Mouse (Mus musculus): Measurements from ENCODE around the gene Olfr671. TPM values are rescaled to one million over a fixed set of nuclear protein-coding genes. Genes with fewer than 3 reads are reported as not detected.
"Not testable (repeated sequence)": the region's sequence is repeated elsewhere in the genome, so short reads cannot be mapped to it uniquely, and the experiment has no call there.

The Olfr671 gene
- not detected for polyA plus RNA-seq (2012; fragmentation: generic; extraction: Trizol)

- Histone ChIP-seq H3K27me3 (ENCODE audit: control insufficient read depth, insufficient read depth, insufficient read length) (no peaks in the 10 kb centered on the region), H3K4me2 (ENCODE audit: low read depth) (no peak within 1 kb of the TSS), H3K79me2 (ENCODE audit: control insufficient read depth, insufficient read depth) (no peaks in the 10 kb centered on the region), H3ac (ENCODE audit: control insufficient read depth, insufficient read length) (no peak within 1 kb of the TSS), H3K4me3 (no peak within 1 kb of the TSS), H3K36me3 (ENCODE audit: control insufficient read depth, insufficient read depth) (no peaks in the 10 kb centered on the region)
- TF ChIP-seq TCF3 (IDR thresholded peaks at IDR 0.05; ENCODE audit: insufficient read length, low read depth) (no peak), CEBPB (IDR thresholded peaks at IDR 0.05; ENCODE audit: insufficient read depth, poor library complexity, severe bottlenecking) (no peak), MYOG (IDR thresholded peaks at IDR 0.05; ENCODE audit: control insufficient read depth in 1 of 3, insufficient read depth in 1 of 3, insufficient read length in 2 of 3, low read depth in 2 of 3) (no peak)
These were observed at the start of gene Olfr671 for GRCm38 (mm10) chr7:104979026-104979425. TSS of gene Olfr671 (minus strand) at chr7:104979126.

GRCm38 (mm10) chr7:105028360-105028759, 49.4 kb upstream of the Olfr671 start, which contains the start of gene Olfr675:
TSS of gene Olfr675 (minus strand) at chr7:105028460.
- no peaks in the 10 kb centered on the region for H3K36me3 ChIP-seq (ENCODE audit: control insufficient read depth, insufficient read depth)
- no peaks in the 10 kb centered on the region for H3K27me3 ChIP-seq (ENCODE audit: control insufficient read depth, insufficient read depth, insufficient read length)
- no peak within 1 kb of the TSS for H3K4me2 ChIP-seq (ENCODE audit: low read depth)
- no peak within 1 kb of the TSS for H3ac ChIP-seq (ENCODE audit: control insufficient read depth, insufficient read length)
- no peak for TF ChIP-seq USF1 (IDR thresholded peaks at IDR 0.05; ENCODE audit: low read depth)
- no peak for TF ChIP-seq TCF3 (IDR thresholded peaks at IDR 0.05; ENCODE audit: insufficient read length, low read depth)
- no peak for TF ChIP-seq MAX (IDR thresholded peaks at IDR 0.05; ENCODE audit: low read depth)
- TF ChIP-seq CEBPB (IDR thresholded peaks at IDR 0.05; ENCODE audit: insufficient read depth, poor library complexity, severe bottlenecking) = no peak
- TF ChIP-seq POLR2AphosphoS2 (IDR thresholded peaks at IDR 0.05; ENCODE audit: insufficient read length, low read depth) = no peak
- TF ChIP-seq SRF (IDR thresholded peaks at IDR 0.05; ENCODE audit: control insufficient read depth, insufficient read length, low read depth) = no peak
- no peak for TF ChIP-seq TCF12 (IDR thresholded peaks at IDR 0.05; ENCODE audit: insufficient read depth, poor library complexity, severe bottlenecking)
- no peak for TF ChIP-seq MYOG (IDR thresholded peaks at IDR 0.05; ENCODE audit: control insufficient read depth in 1 of 3, insufficient read depth in 1 of 3, insufficient read length in 2 of 3, low read depth in 2 of 3)
- no peak for TF ChIP-seq POLR2A (IDR thresholded peaks at IDR 0.05; ENCODE audit: insufficient read length, low read depth)
- no peak for TF ChIP-seq REST (IDR thresholded peaks at IDR 0.05; ENCODE audit: insufficient read depth, insufficient read length)
- TF ChIP-seq E2F4 (IDR thresholded peaks at IDR 0.05; ENCODE audit: insufficient read depth) = no peak
- no peak for TF ChIP-seq MYOD1 (IDR thresholded peaks at IDR 0.05; ENCODE audit: control insufficient read depth in 1 of 3, insufficient read length in 2 of 3, low read depth in 2 of 3)
- no peak within 1 kb of the TSS for H3K4me3 ChIP-seq
- no peaks in the 10 kb centered on the region for H3K79me2 ChIP-seq (ENCODE audit: control insufficient read depth, insufficient read depth)

DNA sequence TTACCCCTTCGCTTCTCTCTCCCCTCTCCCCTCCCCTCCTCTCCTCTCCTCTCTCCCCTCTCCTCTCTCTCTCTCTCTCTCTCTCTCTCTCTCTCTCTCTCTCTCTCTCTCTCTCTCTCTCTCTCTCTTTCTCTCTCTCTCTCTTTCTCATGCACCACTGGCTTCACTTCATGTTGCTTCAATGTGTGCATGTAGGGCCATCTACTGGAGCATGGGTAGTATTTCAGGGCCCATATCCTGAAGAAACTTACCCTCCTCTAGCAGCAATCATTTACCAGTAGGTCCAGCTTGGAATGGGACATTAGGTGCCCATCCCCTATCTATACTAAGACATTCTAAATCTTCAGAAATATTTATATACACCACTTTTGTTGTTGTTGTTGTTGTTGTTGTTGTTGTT, 43.6 kb upstream of the Olfr671 start:
- no peaks in the 10 kb centered on the region for H3K79me2 ChIP-seq (ENCODE audit: control insufficient read depth, insufficient read depth)
- H3K27me3 ChIP-seq (ENCODE audit: control insufficient read depth, insufficient read depth, insufficient read length) = no peaks in the 10 kb centered on the region
- H3K36me3 ChIP-seq (ENCODE audit: control insufficient read depth, insufficient read depth) = no peaks in the 10 kb centered on the region
- H3K4me3 ChIP-seq = no peak overlapping the region
- TF ChIP-seq MYOD1 (IDR thresholded peaks at IDR 0.05; ENCODE audit: control insufficient read depth in 1 of 3, insufficient read length in 2 of 3, low read depth in 2 of 3) (no peak), POLR2A (IDR thresholded peaks at IDR 0.05; ENCODE audit: insufficient read length, low read depth) (no peak), E2F4 (IDR thresholded peaks at IDR 0.05; ENCODE audit: insufficient read depth) (no peak), MAX (IDR thresholded peaks at IDR 0.05; ENCODE audit: low read depth) (no peak), TCF3 (IDR thresholded peaks at IDR 0.05; ENCODE audit: insufficient read length, low read depth) (no peak), MYOG (IDR thresholded peaks at IDR 0.05; ENCODE audit: control insufficient read depth in 1 of 3, insufficient read depth in 1 of 3, insufficient read length in 2 of 3, low read depth in 2 of 3) (no peak), REST (IDR thresholded peaks at IDR 0.05; ENCODE audit: insufficient read depth, insufficient read length) (no peak), TCF12 (IDR thresholded peaks at IDR 0.05; ENCODE audit: insufficient read depth, poor library complexity, severe bottlenecking) (no peak), POLR2AphosphoS2 (IDR thresholded peaks at IDR 0.05; ENCODE audit: insufficient read length, low read depth) (no peak), CEBPB (IDR thresholded peaks at IDR 0.05; ENCODE audit: insufficient read depth, poor library complexity, severe bottlenecking) (no peak), USF1 (IDR thresholded peaks at IDR 0.05; ENCODE audit: low read depth) (no peak), SRF (IDR thresholded peaks at IDR 0.05; ENCODE audit: control insufficient read depth, insufficient read length, low read depth) (no peak)
- H3K4me2 ChIP-seq (ENCODE audit: low read depth) = no peak overlapping the region
- no peak overlapping the region for H3ac ChIP-seq (ENCODE audit: control insufficient read depth, insufficient read length)

GRCm38 (mm10) chr7:105001929-105002328, 23.0 kb upstream of the Olfr671 start, which contains the start of gene Olfr672:
TSS of gene Olfr672 (minus strand) at chr7:105002029.
- no peak within 1 kb of the TSS for H3K4me2 ChIP-seq (ENCODE audit: low read depth)
- no peak for TF ChIP-seq MAX (IDR thresholded peaks at IDR 0.05; ENCODE audit: low read depth)
- no peak for TF ChIP-seq E2F4 (IDR thresholded peaks at IDR 0.05; ENCODE audit: insufficient read depth)
- no peak for TF ChIP-seq MYOG (IDR thresholded peaks at IDR 0.05; ENCODE audit: control insufficient read depth in 1 of 3, insufficient read depth in 1 of 3, insufficient read length in 2 of 3, low read depth in 2 of 3)
- TF ChIP-seq POLR2AphosphoS2 (IDR thresholded peaks at IDR 0.05; ENCODE audit: insufficient read length, low read depth) = no peak
- no peak for TF ChIP-seq TCF12 (IDR thresholded peaks at IDR 0.05; ENCODE audit: insufficient read depth, poor library complexity, severe bottlenecking)
- no peak for TF ChIP-seq POLR2A (IDR thresholded peaks at IDR 0.05; ENCODE audit: insufficient read length, low read depth)
- TF ChIP-seq MYOD1 (IDR thresholded peaks at IDR 0.05; ENCODE audit: control insufficient read depth in 1 of 3, insufficient read length in 2 of 3, low read depth in 2 of 3) = no peak
- no peak for TF ChIP-seq TCF3 (IDR thresholded peaks at IDR 0.05; ENCODE audit: insufficient read length, low read depth)
- no peak for TF ChIP-seq SRF (IDR thresholded peaks at IDR 0.05; ENCODE audit: control insufficient read depth, insufficient read length, low read depth)
- no peak within 1 kb of the TSS for H3K4me3 ChIP-seq
- H3ac ChIP-seq (ENCODE audit: control insufficient read depth, insufficient read length) = no peak within 1 kb of the TSS
- no peaks in the 10 kb centered on the region for H3K79me2 ChIP-seq (ENCODE audit: control insufficient read depth, insufficient read depth)
- H3K27me3 ChIP-seq (ENCODE audit: control insufficient read depth, insufficient read depth, insufficient read length) = no peaks in the 10 kb centered on the region
- no peaks in the 10 kb centered on the region for H3K36me3 ChIP-seq (ENCODE audit: control insufficient read depth, insufficient read depth)

GRCm38 (mm10) chr7:104972507-104972906, 6.4 kb downstream of the Olfr671 start:
- not testable (repeated sequence) for H3K4me3 ChIP-seq; H3K36me3 ChIP-seq (ENCODE audit: control insufficient read depth, insufficient read depth); H3ac ChIP-seq (ENCODE audit: control insufficient read depth, insufficient read length); H3K4me2 ChIP-seq (ENCODE audit: low read depth); H3K27me3 ChIP-seq (ENCODE audit: control insufficient read depth, insufficient read depth, insufficient read length); H3K79me2 ChIP-seq (ENCODE audit: control insufficient read depth, insufficient read depth)

Measured in myocyte (in vitro differentiated cells).